Mouse (Mus musculus) forebrain, embryonic 13.5 days (tissue): Measurements from ENCODE around the gene Shld1. TPM values are rescaled to one million over a fixed set of nuclear protein-coding genes. Genes with fewer than 3 reads are reported as not detected.

Source experiments
- ATAC-seq: fragments of 200-750 bp; cut with Nextera tagmentation; 2 replicates; pipeline ENCODE4 v1.8.0; 2017
- H3K27ac ChIP-seq: fragments of 300-500 bp; sonication (generic); 2 replicates; pipeline ENCODE4 v1.5.1; 2015; ENCODE audit warnings: inconsistent platforms, mild to moderate bottlenecking, moderate library complexity
- H3K27me3 ChIP-seq: fragments of 300-500 bp; sonication (generic); 2 replicates; pipeline ENCODE4 v1.6.1; 2015; ENCODE audit warnings: mild to moderate bottlenecking, inconsistent platforms
- H3K36me3 ChIP-seq: fragments of 300-500 bp; sonication (generic); 2 replicates; pipeline ENCODE4 v1.6.1; 2015; ENCODE audit warnings: mild to moderate bottlenecking, inconsistent platforms; ENCODE audit not compliant: poor library complexity, severe bottlenecking
- H3K4me1 ChIP-seq: fragments of 300-500 bp; sonication (generic); 2 replicates; pipeline ENCODE4 v1.6.1; 2015; ENCODE audit warnings: inconsistent platforms
- H3K4me2 ChIP-seq: fragments of 300-500 bp; sonication (generic); 2 replicates; pipeline ENCODE4 v1.6.1; 2015; ENCODE audit warnings: inconsistent platforms, mild to moderate bottlenecking, moderate library complexity
- H3K4me3 ChIP-seq: fragments of 300-500 bp; sonication (generic); 2 replicates; pipeline ENCODE4 v1.5.1; 2015; ENCODE audit warnings: mild to moderate bottlenecking, inconsistent platforms
- H3K9ac ChIP-seq: fragments of 300-500 bp; sonication (generic); 2 replicates; pipeline ENCODE4 v1.6.1; 2015; ENCODE audit warnings: mild to moderate bottlenecking, inconsistent platforms
- H3K9me3 ChIP-seq: fragments of 300-500 bp; sonication (generic); replicated peaks from 2 replicates; pipeline ENCODE4 v1.6.1; 2016; ENCODE audit warnings: inconsistent platforms
- WGBS: fragments of 180-500 bp; shearing (Covaris S2); methylation state at CpG from one replicate; pipeline ENCODE4 v1.1.7; 2015; 5-methylcytosine and 5-hydroxymethylcytosine counted together
- polyA plus RNA-seq: library from polyadenylated mRNA; unstranded; fragments of >200 nt; fragmentation: Nextera tagmentation; extraction: Ambion mirVana; gene quantifications from 2 replicates; pipeline ENCODE4 v1.2.1, GENCODE M21; 2015

The Shld1 gene
- polyA plus RNA-seq, 1 experiment from 2014 or later, result 23.6 TPM

DNA sequence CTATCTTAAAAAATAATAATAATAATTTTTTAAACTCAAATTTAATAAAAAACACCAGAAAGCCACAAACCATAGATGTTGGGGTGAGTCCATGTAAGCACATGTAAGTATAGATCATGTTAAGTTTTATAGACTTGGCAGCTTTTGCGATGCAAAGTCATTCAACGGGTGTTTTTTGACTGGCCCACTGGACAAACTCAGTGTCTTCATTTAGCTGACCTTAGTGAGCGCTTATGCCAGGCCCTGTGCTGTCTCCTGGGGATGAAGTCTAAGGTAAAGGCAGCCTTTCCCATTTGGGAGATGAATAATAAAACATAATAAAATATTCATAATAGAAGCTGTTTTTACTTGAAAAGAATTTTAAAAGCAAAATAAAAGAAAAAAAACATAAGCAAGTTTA is 28.2 kb downstream of the Shld1 start:
- Histone ChIP-seq H3K4me2 (no peak overlapping the region), H3K27ac (peak overlapping the region; percentile 55; the same call in 1 of the 2 replicates)

DNA sequence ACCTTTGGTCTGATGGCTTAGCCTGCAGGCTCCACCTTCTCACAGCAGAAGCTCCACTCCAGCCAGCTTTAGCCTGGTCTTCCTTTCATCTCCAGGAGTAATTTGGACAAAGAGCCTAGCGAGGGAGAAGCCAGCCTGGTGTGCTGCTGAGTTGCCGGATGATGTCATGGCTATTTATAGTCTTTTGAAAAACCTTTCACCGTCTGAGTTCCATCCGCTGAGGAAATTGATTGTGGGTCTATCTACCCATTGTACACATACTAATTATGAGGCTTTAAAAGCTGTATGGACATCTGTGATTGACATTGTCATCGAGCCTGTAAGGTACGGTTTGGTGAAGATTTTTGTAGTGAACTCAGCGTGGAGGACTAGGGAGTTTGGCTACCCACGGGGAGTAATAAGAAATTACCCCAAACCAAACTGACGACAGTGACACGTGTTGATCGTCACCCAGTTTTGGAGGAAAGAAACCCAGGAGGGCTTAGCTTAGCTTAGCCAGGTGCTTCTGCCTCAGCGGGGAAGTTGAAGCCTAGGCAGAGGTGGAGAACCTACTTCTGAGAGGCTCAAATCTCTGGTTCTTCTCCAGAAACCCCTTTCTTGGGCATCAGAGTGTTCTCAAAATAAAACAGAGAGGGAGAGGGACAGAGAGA is 28.8 kb downstream of the Shld1 start:
- H3K27ac ChIP-seq, result peak overlapping the region; percentile 55
- no peaks in the 10 kb centered on the region for H3K36me3 ChIP-seq
- H3K9me3 ChIP-seq, result no peaks in the 10 kb centered on the region

More for the DNA sequence above, 28.2 kb downstream of the Shld1 start:
- Histone ChIP-seq H3K4me3 (no peak overlapping the region), H3K36me3 (no peaks in the 10 kb centered on the region), H3K9me3 (no peaks in the 10 kb centered on the region), H3K9ac (no peak overlapping the region), H3K4me1 (peaks cover 14% of the 10 kb centered on the region), H3K27me3 (no peaks in the 10 kb centered on the region)
- no peak for ATAC-seq
- 91% methylated on average over 3 of the region's 3 CpGs for WGBS

DNA sequence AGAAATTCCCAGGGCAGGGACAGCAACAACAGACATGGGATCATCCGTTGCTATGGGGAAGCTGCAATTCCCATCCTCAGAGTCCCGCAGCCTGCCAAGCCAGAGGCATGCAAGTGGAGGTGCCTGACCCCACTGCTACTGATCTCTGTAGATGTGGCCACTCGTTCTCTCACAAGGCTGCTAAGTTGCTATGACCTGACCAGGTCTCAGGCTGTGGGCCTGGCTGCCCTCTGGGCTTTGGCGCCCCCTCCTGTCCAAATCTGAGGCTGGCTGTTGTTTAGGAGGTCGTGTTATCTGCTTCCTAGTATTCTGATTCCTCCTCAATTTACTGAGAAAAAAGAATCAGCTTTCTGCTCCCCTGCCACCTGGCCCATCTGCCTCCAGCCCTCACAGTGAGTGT is 29.4 kb downstream of the Shld1 start:
- WGBS, result 40% methylated on average over 5 of the region's 5 CpGs
- H3K4me1 ChIP-seq, result peaks cover 22% of the 10 kb centered on the region
- H3K9me3 ChIP-seq, result no peaks in the 10 kb centered on the region
- H3K9ac ChIP-seq, result no peak overlapping the region
- H3K27ac ChIP-seq, result peak overlapping the region; percentile 41
- H3K36me3 ChIP-seq, result no peaks in the 10 kb centered on the region
- H3K27me3 ChIP-seq, result no peaks in the 10 kb centered on the region
- no peak overlapping the region for H3K4me3 ChIP-seq
- H3K4me2 ChIP-seq, result no peak overlapping the region
- ATAC-seq, result peak; percentile 61

More for the DNA sequence above, 28.8 kb downstream of the Shld1 start:
- WGBS, result 24% methylated on average over 12 of the region's 12 CpGs
- Histone ChIP-seq H3K27me3 (no peaks in the 10 kb centered on the region), H3K4me2 (no peak overlapping the region), H3K4me3 (no peak overlapping the region), H3K9ac (no peak overlapping the region), H3K4me1 (peaks cover 15% of the 10 kb centered on the region)
- peak; percentile 80 for ATAC-seq

- ATAC-seq, result no peak
- Histone ChIP-seq H3K9ac (no peak overlapping the region), H3K4me3 (no peak overlapping the region), H3K4me2 (no peak overlapping the region), H3K27ac (no peak overlapping the region), H3K4me1 (peaks cover 30% of the 10 kb centered on the region), H3K27me3 (no peaks in the 10 kb centered on the region), H3K9me3 (no peaks in the 10 kb centered on the region), H3K36me3 (no peaks in the 10 kb centered on the region)
- 91% methylated on average over 9 of the region's 9 CpGs for WGBS
Measured at GRCm38 (mm10) chr2:132716901-132717536, 30.3 kb downstream of the Shld1 start.

DNA sequence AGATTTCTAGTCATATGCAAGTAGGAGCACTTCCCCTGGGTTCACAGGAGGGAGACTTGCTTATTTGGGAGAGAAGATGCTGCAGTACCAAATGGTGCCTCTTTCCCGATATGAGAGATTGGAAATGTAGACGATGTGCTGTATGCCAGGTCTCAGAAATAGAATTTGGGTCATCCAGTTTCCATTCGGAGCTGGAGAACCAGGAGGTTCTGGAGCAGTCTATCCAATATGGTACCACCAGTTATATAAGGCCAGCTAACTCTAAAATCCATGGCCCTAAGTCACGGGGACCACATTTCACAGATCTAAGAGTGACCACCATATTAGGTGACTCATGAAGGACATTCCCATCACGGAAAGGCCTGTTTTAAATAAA is 30.8 kb downstream of the Shld1 start:
- no peaks in the 10 kb centered on the region for H3K36me3 ChIP-seq
- no peaks in the 10 kb centered on the region for H3K27me3 ChIP-seq
- ATAC-seq, result no peak
- H3K4me3 ChIP-seq, result no peak overlapping the region
- 93% methylated on average over 5 of the region's 5 CpGs for WGBS
- no peak overlapping the region for H3K27ac ChIP-seq
- H3K4me1 ChIP-seq, result peaks cover 32% of the 10 kb centered on the region
- no peak overlapping the region for H3K9ac ChIP-seq
- no peaks in the 10 kb centered on the region for H3K9me3 ChIP-seq
- H3K4me2 ChIP-seq, result no peak overlapping the region

GRCm38 (mm10) chr2:132720921-132721566 is 34.3 kb downstream of the Shld1 start:
- ATAC-seq, result peak; percentile 38; the same call in 1 of the 2 replicates
- peaks cover 32% of the 10 kb centered on the region for H3K4me1 ChIP-seq
- no peaks in the 10 kb centered on the region for H3K36me3 ChIP-seq
- peak overlapping the region; percentile 22 for H3K27ac ChIP-seq
- H3K9ac ChIP-seq, result no peak overlapping the region
- H3K27me3 ChIP-seq, result no peaks in the 10 kb centered on the region
- WGBS, result 44% methylated on average over 9 of the region's 9 CpGs
- no peak overlapping the region for H3K4me3 ChIP-seq
- no peaks in the 10 kb centered on the region for H3K9me3 ChIP-seq
- no peak overlapping the region for H3K4me2 ChIP-seq

- H3K9me3 ChIP-seq, result no peaks in the 10 kb centered on the region
- H3K27ac ChIP-seq, result 0 out of 2 replicates have a peak overlapping the region, but pooled peaks have one; percentile 7
- no peak overlapping the region for H3K4me2 ChIP-seq
- H3K4me1 ChIP-seq, result peaks cover 36% of the 10 kb centered on the region
- H3K27me3 ChIP-seq, result no peaks in the 10 kb centered on the region
- ATAC-seq, result no peak
- no peak overlapping the region for H3K9ac ChIP-seq
- H3K36me3 ChIP-seq, result no peaks in the 10 kb centered on the region
- H3K4me3 ChIP-seq, result no peak overlapping the region
- WGBS, result 96% methylated on average over 2 of the region's 2 CpGs
Measured at GRCm38 (mm10) chr2:132721844-132722243, 35.1 kb downstream of the Shld1 start.

- Histone ChIP-seq H3K4me1 (peaks cover 36% of the 10 kb centered on the region), H3K4me2 (no peak overlapping the region), H3K36me3 (no peaks in the 10 kb centered on the region), H3K9ac (no peak overlapping the region), H3K9me3 (no peaks in the 10 kb centered on the region), H3K27me3 (no peaks in the 10 kb centered on the region), H3K4me3 (no peak overlapping the region), H3K27ac (0 out of 2 replicates have a peak overlapping the region, but pooled peaks have one; percentile 36)
- ATAC-seq, result peak; percentile 55; the same call in 1 of the 2 replicates
- WGBS, result 27% methylated on average over 5 of the region's 5 CpGs
Measured at GRCm38 (mm10) chr2:132723958-132724431, 37.3 kb downstream of the Shld1 start.

- WGBS, result 84% methylated on average over 7 of the region's 7 CpGs
- Histone ChIP-seq H3K27me3 (no peaks in the 10 kb centered on the region), H3K36me3 (no peaks in the 10 kb centered on the region), H3K4me3 (no peak overlapping the region), H3K4me2 (no peak overlapping the region), H3K9me3 (no peaks in the 10 kb centered on the region), H3K27ac (0 out of 2 replicates have a peak overlapping the region, but pooled peaks have one; percentile 36), H3K9ac (no peak overlapping the region), H3K4me1 (peaks cover 36% of the 10 kb centered on the region)
- no peak for ATAC-seq
Measured at GRCm38 (mm10) chr2:132724561-132724960, 37.8 kb downstream of the Shld1 start.

GRCm38 (mm10) chr2:132725376-132725905 is 38.7 kb downstream of the Shld1 start:
- Histone ChIP-seq H3K27me3 (no peaks in the 10 kb centered on the region), H3K4me3 (no peak overlapping the region), H3K36me3 (no peaks in the 10 kb centered on the region), H3K9ac (no peak overlapping the region), H3K9me3 (no peaks in the 10 kb centered on the region), H3K27ac (no peak overlapping the region), H3K4me1 (peaks cover 35% of the 10 kb centered on the region), H3K4me2 (no peak overlapping the region)
- ATAC-seq, result no peak
- WGBS, result 91% methylated on average over 9 of the region's 9 CpGs

DNA sequence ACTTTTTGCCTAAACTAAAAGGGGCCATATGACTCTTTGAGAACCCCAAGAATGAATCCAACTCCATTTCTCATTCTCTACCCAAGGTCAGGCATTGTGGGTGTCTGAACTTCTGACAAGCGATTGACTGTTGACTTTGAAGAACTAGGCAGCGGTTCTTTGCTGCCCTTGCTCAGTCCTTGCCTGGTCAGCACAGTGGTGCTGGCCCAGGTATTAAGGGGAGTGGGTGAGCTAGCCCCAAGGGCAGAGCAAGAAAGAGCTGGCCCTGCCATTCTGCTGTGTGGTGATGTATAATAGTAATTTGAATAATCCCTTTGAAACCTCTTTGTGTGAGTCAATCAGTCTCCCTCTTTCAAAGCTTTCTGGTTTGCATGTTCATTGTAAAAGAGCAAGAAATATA is 39.4 kb downstream of the Shld1 start:
- no peak; the same call in 1 of the 2 replicates for ATAC-seq
- Histone ChIP-seq H3K9me3 (no peaks in the 10 kb centered on the region), H3K4me1 (peaks cover 28% of the 10 kb centered on the region), H3K4me2 (no peak overlapping the region), H3K27ac (no peak overlapping the region), H3K27me3 (no peaks in the 10 kb centered on the region), H3K9ac (no peak overlapping the region), H3K4me3 (no peak overlapping the region), H3K36me3 (no peaks in the 10 kb centered on the region)
- 66% methylated on average over 2 of the region's 2 CpGs for WGBS

GRCm38 (mm10) chr2:132732940-132733339 is 46.2 kb downstream of the Shld1 start:
- WGBS, result 91% methylated on average over 5 of the region's 5 CpGs
- no peaks in the 10 kb centered on the region; the same call in 1 of the 2 replicates for H3K4me1 ChIP-seq
- H3K27me3 ChIP-seq, result no peaks in the 10 kb centered on the region
- H3K36me3 ChIP-seq, result no peaks in the 10 kb centered on the region
- no peak for ATAC-seq
- no peak overlapping the region for H3K9ac ChIP-seq
- H3K4me3 ChIP-seq, result no peak overlapping the region
- no peak overlapping the region for H3K4me2 ChIP-seq
- H3K27ac ChIP-seq, result no peak overlapping the region
- no peaks in the 10 kb centered on the region for H3K9me3 ChIP-seq
